Mouse (Mus musculus) CH12.LX (cell line): ENCODE measurements around the gene Prkcb. TPM values are rescaled to one million over a fixed set of nuclear protein-coding genes. Genes with fewer than 3 reads are reported as not detected.

ENCODE experiments used
- DNase-seq: peaks from one replicate; pipeline ENCODE4 v3.0.0-alpha.2; 2013; ENCODE audit errors: extremely low read depth
- H3K27ac ChIP-seq: 2 replicates; pipeline ENCODE4 v1.5.1; 2012; ENCODE audit warnings: low read depth, mild to moderate bottlenecking, control low read depth, moderate library complexity; ENCODE audit not compliant: insufficient read depth
- H3K27me3 ChIP-seq: replicated peaks from 2 replicates; pipeline ENCODE3; 2012; ENCODE audit warnings: inconsistent platforms
- H3K36me3 ChIP-seq, 2 experiments: replicated peaks in 1 of 2; 2 replicates each; pipeline versions ENCODE3 to v1.6.1; 2012; ENCODE audit warnings: inconsistent platforms in 1 of 2, low read length in 1 of 2, mild to moderate bottlenecking in 1 of 2, mixed read lengths in 1 of 2, moderate library complexity in 1 of 2; ENCODE audit not compliant: control insufficient read depth in 1 of 2, insufficient read depth in 1 of 2
- H3K4me1 ChIP-seq, 2 experiments: 2 replicates each; pipeline ENCODE4 v1.6.1; 2012; ENCODE audit warnings: inconsistent platforms in 1 of 2, moderate library complexity in 1 of 2; ENCODE audit not compliant: insufficient read depth in 2 of 2, control insufficient read depth in 1 of 2
- H3K4me2 ChIP-seq: 2 replicates; pipeline ENCODE4 v1.6.1; 2012; ENCODE audit warnings: low read depth, mild to moderate bottlenecking, control low read depth; ENCODE audit not compliant: poor library complexity, insufficient read depth, severe bottlenecking
- H3K4me3 ChIP-seq, 3 experiments: fragments of 150-350 bp in 1 of 3; sonication (generic) in 1 of 3; replicated peaks in 1 of 3; 2 replicates each; pipeline versions ENCODE3 to v1.5.1; 2011 to 2012; ENCODE audit warnings: low read depth in 2 of 3, low read length in 2 of 3, mild to moderate bottlenecking in 2 of 3, moderate library complexity in 2 of 3, control low read depth in 1 of 3, improper control_type of control experiment in 1 of 3, inconsistent platforms in 1 of 3, mixed read lengths in 1 of 3; ENCODE audit not compliant: poor library complexity in 1 of 3
- H3K79me2 ChIP-seq: replicated peaks from 2 replicates; pipeline ENCODE4 v1.6.1; 2012; ENCODE audit warnings: mild to moderate bottlenecking, moderate library complexity; ENCODE audit not compliant: control insufficient read depth, poor library complexity, insufficient read depth, severe bottlenecking; ENCODE audit errors: extremely low read depth
- H3K9ac ChIP-seq: 2 replicates; pipeline ENCODE4 v1.6.1; 2012; ENCODE audit warnings: low read depth, mild to moderate bottlenecking, control low read depth, moderate library complexity; ENCODE audit not compliant: insufficient read depth
- H3K9me3 ChIP-seq: replicated peaks from 2 replicates; pipeline ENCODE3; 2012; ENCODE audit warnings: low read length, inconsistent platforms, mixed read lengths
- CHD1 ChIP-seq: IDR thresholded peaks from 2 replicates; pipeline ENCODE4 v1.6.1; 2012; ENCODE audit warnings: low read depth, low read length, improper control_type of control experiment, inconsistent platforms
- CHD2 ChIP-seq: IDR thresholded peaks from 2 replicates; pipeline ENCODE4 v1.6.1; 2011; ENCODE audit warnings: low read length, improper control_type of control experiment
- CTCF ChIP-seq, 2 experiments: IDR thresholded peaks in 1 of 2; conservative IDR thresholded peaks in 1 of 2; 2 replicates each; pipeline ENCODE4 v1.5.1; 2011 to 2012; ENCODE audit warnings: low read depth in 2 of 2, low read length in 2 of 2, improper control_type of control experiment in 1 of 2, inconsistent platforms in 1 of 2, mild to moderate bottlenecking in 1 of 2, moderate library complexity in 1 of 2
- E2F4 ChIP-seq: IDR thresholded peaks from 2 replicates; pipeline ENCODE4 v1.6.1; 2011; ENCODE audit warnings: low read depth, low read length, improper control_type of control experiment; ENCODE audit not compliant: insufficient replicate concordance
- ELF1 ChIP-seq: IDR thresholded peaks from 2 replicates; pipeline ENCODE4 v1.6.1; 2014; ENCODE audit warnings: low read depth, mild to moderate bottlenecking, inconsistent platforms, low read length, improper control_type of control experiment
- EP300 ChIP-seq: IDR thresholded peaks from 2 replicates; pipeline ENCODE4 v1.6.1; 2011; ENCODE audit warnings: low read length, improper control_type of control experiment
- ETS1 ChIP-seq: conservative IDR thresholded peaks from 2 replicates; pipeline ENCODE4 v1.6.1; 2012; ENCODE audit warnings: low read depth, mild to moderate bottlenecking, inconsistent platforms, low read length, improper control_type of control experiment, moderate library complexity
- GABPA ChIP-seq: IDR thresholded peaks from 2 replicates; pipeline ENCODE4 v1.6.1; 2012; ENCODE audit warnings: low read depth, low read length, improper control_type of control experiment, inconsistent platforms; ENCODE audit not compliant: insufficient replicate concordance
- HCFC1 ChIP-seq: IDR thresholded peaks from 2 replicates; pipeline ENCODE4 v1.6.1; 2012; ENCODE audit warnings: low read depth, mild to moderate bottlenecking, inconsistent platforms, low read length, improper control_type of control experiment
- IRF4 ChIP-seq: IDR thresholded peaks from 2 replicates; pipeline ENCODE4 v1.6.1; 2014; ENCODE audit warnings: low read depth, mild to moderate bottlenecking, inconsistent platforms, low read length, improper control_type of control experiment
- JUND ChIP-seq: conservative IDR thresholded peaks from 2 replicates; pipeline ENCODE4 v1.6.1; 2011; ENCODE audit warnings: low read depth, low read length, improper control_type of control experiment
- KAT2A ChIP-seq: IDR thresholded peaks from 2 replicates; pipeline ENCODE4 v1.6.1; 2012; ENCODE audit warnings: low read length, improper control_type of control experiment, inconsistent platforms; ENCODE audit not compliant: insufficient replicate concordance
- MAFK ChIP-seq: IDR thresholded peaks from 2 replicates; pipeline ENCODE4 v1.6.1; 2011; ENCODE audit warnings: low read length, improper control_type of control experiment; ENCODE audit not compliant: insufficient replicate concordance
- MAX ChIP-seq: IDR thresholded peaks from 2 replicates; pipeline ENCODE4 v1.6.1; 2011; ENCODE audit warnings: low read length, improper control_type of control experiment
- MXI1 ChIP-seq: IDR thresholded peaks from 2 replicates; pipeline ENCODE4 v1.6.1; 2011; ENCODE audit warnings: mild to moderate bottlenecking, low read depth, low read length, improper control_type of control experiment
- MYC ChIP-seq: IDR thresholded peaks from 2 replicates; pipeline ENCODE4 v1.6.1; 2011; ENCODE audit warnings: low read depth, mild to moderate bottlenecking, improper control_type of control experiment, low read length
- NELFE ChIP-seq: IDR thresholded peaks from 2 replicates; pipeline ENCODE4 v1.6.1; 2011; ENCODE audit warnings: low read depth, low read length, improper control_type of control experiment
- NRF1 ChIP-seq: IDR thresholded peaks from 2 replicates; pipeline ENCODE4 v1.6.1; 2014; ENCODE audit warnings: low read depth, mild to moderate bottlenecking, inconsistent platforms, low read length, improper control_type of control experiment, moderate library complexity
- PAX5 ChIP-seq: IDR thresholded peaks from 2 replicates; pipeline ENCODE4 v1.6.1; 2012; ENCODE audit warnings: low read length, inconsistent platforms, mixed read lengths
- POLR2A ChIP-seq: IDR thresholded peaks from 2 replicates; pipeline ENCODE4 v1.6.1; 2011; ENCODE audit warnings: low read depth, mild to moderate bottlenecking, improper control_type of control experiment, low read length
- POLR2AphosphoS2 ChIP-seq: IDR thresholded peaks from 2 replicates; pipeline ENCODE4 v1.6.1; 2011; ENCODE audit warnings: low read depth, low read length, improper control_type of control experiment
- RAD21 ChIP-seq: IDR thresholded peaks from 2 replicates; pipeline ENCODE4 v1.6.1; 2011; ENCODE audit warnings: low read depth, mild to moderate bottlenecking, low read length, improper control_type of control experiment, moderate library complexity
- RCOR1 ChIP-seq: conservative IDR thresholded peaks from 2 replicates; pipeline ENCODE4 v1.6.1; 2012; ENCODE audit warnings: low read depth, mild to moderate bottlenecking, inconsistent platforms, low read length, improper control_type of control experiment
- SIN3A ChIP-seq: IDR thresholded peaks from 2 replicates; pipeline ENCODE4 v1.6.1; 2012; ENCODE audit warnings: low read length, improper control_type of control experiment, inconsistent platforms
- SMC3 ChIP-seq: IDR thresholded peaks from 2 replicates; pipeline ENCODE4 v1.6.1; 2011; ENCODE audit warnings: low read depth, low read length, improper control_type of control experiment
- TBP ChIP-seq: conservative IDR thresholded peaks from 2 replicates; pipeline ENCODE4 v1.6.1; 2011; ENCODE audit warnings: low read depth, low read length, improper control_type of control experiment
- USF1 ChIP-seq: IDR thresholded peaks from 2 replicates; pipeline ENCODE4 v1.6.1; 2014; ENCODE audit warnings: low read depth, mild to moderate bottlenecking, inconsistent platforms, low read length, improper control_type of control experiment
- USF2 ChIP-seq: conservative IDR thresholded peaks from 2 replicates; pipeline ENCODE4 v1.6.1; 2011; ENCODE audit warnings: low read depth, low read length, improper control_type of control experiment
- ZC3H11A ChIP-seq: IDR thresholded peaks from 2 replicates; pipeline ENCODE4 v1.6.1; 2012; ENCODE audit warnings: low read depth, mild to moderate bottlenecking, inconsistent platforms, low read length, improper control_type of control experiment
- ZKSCAN1 ChIP-seq: IDR thresholded peaks from 2 replicates; pipeline ENCODE4 v1.6.1; 2012; ENCODE audit warnings: low read depth, inconsistent platforms, low read length, improper control_type of control experiment, borderline replicate concordance
- ZMIZ1 ChIP-seq: IDR thresholded peaks from 2 replicates; pipeline ENCODE4 v1.6.1; 2012; ENCODE audit warnings: low read depth, mild to moderate bottlenecking, inconsistent platforms, low read length, improper control_type of control experiment
- ZNF384 ChIP-seq: IDR thresholded peaks from 2 replicates; pipeline ENCODE4 v1.6.1; 2012; ENCODE audit warnings: low read depth, low read length, improper control_type of control experiment, inconsistent platforms
- dilution Hi-C: fragments of 300-500 bp; cut with MboI; formaldehyde crosslinking; loops from 2 replicates; pipeline ENCODE4 v1.14.3; 2020; ENCODE audit warnings: low sequenced_read_pairs; ENCODE audit not compliant: extremely low pct_unique_long_range_greater_than_20kb, extremely low pct_ligation_motif_present
- in situ Hi-C: fragments of 300-500 bp; cut with MboI; formaldehyde crosslinking; loops from 3 replicates; pipeline ENCODE4 v1.14.3; 2019; ENCODE audit warnings: low sequenced_read_pairs, low pct_ligation_motif_present, low pct_unique_long_range_greater_than_20kb, mixed read lengths
- polyA plus RNA-seq: library from polyadenylated mRNA; unstranded; fragments of >175 nt; gene quantifications from 2 replicates; pipeline ENCODE4 v1.2.1, GENCODE M21; 2012; ENCODE audit warnings: low read depth; ENCODE audit not compliant: insufficient read length
- total RNA-seq, 2 experiments: library from RNA; depleted of rRNA; stranded (reverse); fragments of 300-350 nt in 1 of 2; fragments of >200 nt in 1 of 2; gene quantifications; 2 replicates each; pipeline ENCODE4 v1.2.3; 2012 to 2014

Prkcb gene
- total and polyA plus RNA-seq, 3 experiments = 323 to 463 (median 337) TPM

GRCm38 (mm10) chr7:122258521-122258920 is 30.0 kb upstream of the Prkcb start:
- Histone ChIP-seq H3K9me3 (no peaks in the 10 kb centered on the region), H3K36me3 (no peaks in the 10 kb centered on the region), H3K4me1 (peaks cover 37 to 67% of the 10 kb centered on the region in 2 experiments)
- dilution Hi-C loops = no loop called here
- TF ChIP-seq ZNF384 (peak; percentile 44), ELF1 (no peak)
- TF ChIP-seq, all 38 proteins: peak for 1
- in situ Hi-C loops = no loop called here
- Histone ChIP-seq H3K4me3 (no peak overlapping the region), H3K79me2 (no peaks in the 10 kb centered on the region), H3K27ac (peak overlapping the region; percentile 19; the same call in 1 of the 2 replicates), H3K4me2 (no peak overlapping the region), H3K27me3 (no peaks in the 10 kb centered on the region), H3K9ac (no peak overlapping the region)
- no peak for DNase-seq

GRCm38 (mm10) chr7:122260055-122260602 is 28.4 kb upstream of the Prkcb start:
- Histone ChIP-seq H3K9me3 (no peaks in the 10 kb centered on the region), H3K4me3 (no peak overlapping the region), H3K4me1 (peaks cover 27 to 60% of the 10 kb centered on the region in 2 experiments), H3K27ac (peak overlapping the region; percentile 88), H3K4me2 (peak overlapping the region; percentile 61), H3K79me2 (no peaks in the 10 kb centered on the region), H3K27me3 (no peaks in the 10 kb centered on the region), H3K36me3 (no peaks in the 10 kb centered on the region), H3K9ac (peak overlapping the region; percentile 34)
- dilution Hi-C loops (no loop called here), in situ Hi-C loops (no loop called here)
- peak; percentile 85 for DNase-seq
- TF ChIP-seq ZMIZ1 (0 out of 2 replicates have a peak, but pooled peaks have one; percentile 51), USF2 (no peak), MAX (peak; percentile 50; the same call in 1 of the 2 replicates), CTCF (conservative IDR thresholded peaks at IDR 0.05 in 1 of 2, IDR thresholded peaks at IDR 0.05 in 1 of 2; ENCODE audit: low read depth in 2 of 2, low read length in 2 of 2) (no peak), POLR2A (peak; percentile 43; the same call in 1 of the 2 replicates), ZC3H11A (no peak), NRF1 (no peak), SIN3A (peak; percentile 83), JUND (no peak), ZNF384 (peak; percentile 54; the same call in 1 of the 2 replicates), ETS1 (peak; percentile 64), POLR2AphosphoS2 (no peak), ELF1 (no peak), NELFE (peak; percentile 17; the same call in 1 of the 2 replicates), PAX5 (no peak), RCOR1 (peak; percentile 84), HCFC1 (peak; percentile 20; the same call in 1 of the 2 replicates), E2F4 (no peak), IRF4 (peak; percentile 74), KAT2A (no peak), MAFK (peak; percentile 24; the same call in 1 of the 2 replicates), MYC (peak; percentile 52; the same call in 1 of the 2 replicates), MXI1 (peak; percentile 50; the same call in 1 of the 2 replicates), CHD1 (no peak), GABPA (no peak), TBP (0 out of 2 replicates have a peak, but pooled peaks have one; percentile 10), RAD21 (no peak; the same call in 1 of the 2 replicates), ZKSCAN1 (no peak), SMC3 (no peak; the same call in 1 of the 2 replicates), USF1 (no peak), EP300 (peak; percentile 92), CHD2 (peak; percentile 70; the same call in 1 of the 2 replicates)
